Mouse (Mus musculus) right cerebral cortex, postnatal 10 days (tissue): ENCODE data around the gene Amtn.
"Not testable (repeated sequence)": the region's sequence is repeated elsewhere in the genome, so short reads cannot be mapped to it uniquely, and the experiment has no call there.

Source experiments
- DNase-seq, 2 experiments: peaks; one replicate each; pipeline ENCODE4 v3.0.0; 2021; ENCODE audit warnings: low spot score in 2 of 2

Amtn gene

DNA sequence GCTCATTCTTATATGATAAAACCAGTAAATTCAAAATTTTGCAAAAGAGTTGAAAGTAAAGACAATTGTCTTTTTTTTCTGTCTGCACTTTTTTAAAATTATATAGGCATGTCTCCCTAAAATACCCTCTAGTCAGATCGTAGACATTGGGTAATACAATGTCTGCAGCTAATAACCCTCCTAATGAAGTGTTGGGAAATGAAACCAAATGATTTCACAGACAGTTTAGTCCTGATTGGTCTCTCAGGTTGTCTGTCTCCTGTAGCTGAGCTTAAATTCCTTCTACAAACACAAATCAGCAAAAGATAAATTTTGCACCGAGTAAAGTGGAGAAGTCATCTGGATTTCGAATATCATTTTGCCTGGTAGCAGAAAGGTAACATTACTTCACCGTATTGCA is at the start of gene Amtn:
Gene Amtn, plus strand, starts transcription at position 301 of the 400 bp plus-strand sequence.
- DNase-seq = no peak

- not testable (repeated sequence) for DNase-seq
These were observed 27.4 kb upstream of the Amtn start for GRCm38 (mm10) chr5:88348533-88348932.

GRCm38 (mm10) chr5:88364768-88365167 is 11.1 kb upstream of the Amtn start:
- DNase-seq = peak; percentile 26 to 29

DNA sequence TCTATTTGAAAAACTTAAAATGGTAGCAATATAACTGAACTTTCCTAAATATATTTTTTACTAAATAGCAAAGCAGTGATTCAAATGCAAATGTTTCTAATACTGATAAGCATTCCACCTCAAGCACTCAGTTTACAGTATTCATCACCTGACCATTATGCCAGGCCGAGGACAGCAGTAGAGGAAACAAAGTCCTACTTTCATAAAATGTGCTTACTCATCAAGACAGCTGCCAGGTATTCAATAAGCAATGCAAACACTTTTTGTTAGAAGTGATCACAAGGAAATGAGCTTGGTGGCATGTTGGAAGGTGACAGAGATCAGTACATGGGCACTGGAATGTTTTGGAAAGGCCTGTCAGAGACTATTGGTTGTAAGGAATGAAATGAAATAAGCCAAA is 9.0 kb upstream of the Amtn start:
- no peak for DNase-seq

GRCm38 (mm10) chr5:88370578-88371232 is 5.2 kb upstream of the Amtn start:
- no peak for DNase-seq

GRCm38 (mm10) chr5:88372563-88372962 is 3.3 kb upstream of the Amtn start:
- DNase-seq = no peak

DNA sequence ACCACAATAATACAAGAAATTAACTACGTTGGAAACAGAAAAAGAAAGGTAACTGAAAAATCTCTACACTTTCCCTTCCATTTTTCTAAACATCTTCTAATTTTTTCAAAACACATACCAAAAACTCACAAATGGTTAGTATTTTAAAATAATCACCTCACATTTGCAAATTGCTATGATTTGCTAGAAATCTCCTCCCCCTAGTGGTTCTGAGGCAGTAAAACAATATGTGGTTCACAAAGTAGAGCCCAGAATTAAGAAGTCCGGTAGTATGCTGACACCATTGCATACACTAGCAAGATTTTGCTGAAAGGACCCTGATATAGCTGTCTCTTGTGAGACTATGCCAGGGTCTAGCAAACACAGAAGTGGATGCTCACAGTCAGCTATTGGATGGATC is 16.1 kb downstream of the Amtn start:
- DNase-seq = not testable (repeated sequence)

DNA sequence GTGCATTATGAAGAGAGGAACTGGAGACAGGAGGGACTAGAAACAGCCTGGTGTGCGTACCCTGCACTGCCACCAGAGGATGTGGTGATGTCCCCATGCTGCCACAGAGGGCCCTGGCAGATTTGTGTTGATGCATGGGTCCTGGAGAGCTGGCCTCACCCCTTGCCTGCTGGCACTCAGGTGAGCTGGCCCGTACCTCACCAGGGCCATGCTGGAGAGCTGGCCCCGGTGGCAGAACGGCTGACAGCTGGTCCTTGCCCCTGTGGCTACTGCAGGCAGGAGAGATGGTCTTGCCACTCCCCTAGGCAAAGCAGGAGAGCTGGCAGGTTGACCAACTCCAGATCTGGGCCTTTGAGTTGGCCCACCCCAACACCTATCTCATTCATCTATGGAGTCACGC is 22.7 kb downstream of the Amtn start:
- no peak for DNase-seq

- DNase-seq = peak; percentile 68 to 86
These were observed 23.9 kb downstream of the Amtn start for GRCm38 (mm10) chr5:88399849-88400248.

- DNase-seq = no peak
These were observed 25.6 kb downstream of the Amtn start for GRCm38 (mm10) chr5:88401464-88401863.

DNA sequence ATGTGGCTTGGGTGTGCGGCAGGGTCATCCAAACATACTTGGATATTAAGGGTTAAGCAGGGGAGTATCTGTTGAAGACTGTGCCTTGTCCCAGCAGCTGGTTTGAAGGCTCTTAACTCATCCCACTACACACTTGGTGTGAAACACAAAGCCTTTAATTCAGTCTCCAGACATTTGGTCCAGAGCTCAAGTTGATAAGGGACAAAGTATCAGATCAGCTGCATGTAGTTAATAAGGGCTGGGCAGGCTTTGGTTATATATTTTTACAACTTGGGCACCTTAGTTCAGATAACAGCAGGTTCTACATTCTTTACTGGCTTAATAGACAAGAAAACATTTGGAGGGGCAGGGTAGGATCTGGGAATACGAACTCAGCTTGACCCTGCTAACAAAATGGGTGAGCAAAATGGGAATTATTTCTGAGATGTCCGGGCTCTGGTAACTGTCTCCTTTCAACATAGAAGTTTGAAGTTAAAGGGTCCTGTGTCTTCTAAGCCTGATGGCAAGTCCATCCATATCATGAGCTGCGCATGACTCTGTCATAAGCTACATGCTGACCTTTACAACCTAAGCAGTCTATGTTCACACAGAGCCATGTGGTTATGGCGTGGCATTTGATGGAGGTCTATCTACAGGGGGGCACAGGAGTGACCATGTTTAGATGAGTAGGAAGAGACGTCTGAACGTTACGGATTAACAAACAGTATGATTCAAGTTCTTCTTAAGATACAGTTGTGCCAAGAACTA is 44.6 kb downstream of the Amtn start:
- no peak for DNase-seq

- DNase-seq = not testable (repeated sequence)
These were observed 49.0 kb downstream of the Amtn start for GRCm38 (mm10) chr5:88424892-88425291.

DNA sequence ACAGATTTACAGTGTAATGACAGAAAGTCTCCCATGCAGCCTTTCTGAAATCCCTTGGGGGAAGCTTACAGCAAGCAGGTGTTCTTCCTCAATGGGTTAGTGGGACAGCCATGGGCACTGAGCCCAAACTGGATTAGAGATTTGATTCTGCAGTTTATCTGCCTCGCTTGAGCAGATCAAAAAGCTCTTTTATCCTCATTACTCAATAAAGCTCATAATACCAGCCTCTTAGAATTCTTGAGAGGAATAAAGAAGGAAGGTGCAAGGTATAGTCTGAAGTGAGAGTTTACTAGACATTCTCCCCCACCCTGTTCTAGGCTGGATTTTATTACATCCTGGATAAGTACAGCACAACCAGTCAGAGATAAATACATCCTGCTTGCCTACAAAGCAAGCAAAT is 50.8 kb downstream of the Amtn start:
- peak; percentile 21 to 22 for DNase-seq
